Mouse (Mus musculus): Measurements from ENCODE around the gene Socs2. TPM values are rescaled to one million over a fixed set of nuclear protein-coding genes. Genes with fewer than 3 reads are reported as not detected.

The Socs2 gene
- total and polyA plus RNA-seq, 3 experiments = 87.7 to 202 (median 136) TPM

DNA sequence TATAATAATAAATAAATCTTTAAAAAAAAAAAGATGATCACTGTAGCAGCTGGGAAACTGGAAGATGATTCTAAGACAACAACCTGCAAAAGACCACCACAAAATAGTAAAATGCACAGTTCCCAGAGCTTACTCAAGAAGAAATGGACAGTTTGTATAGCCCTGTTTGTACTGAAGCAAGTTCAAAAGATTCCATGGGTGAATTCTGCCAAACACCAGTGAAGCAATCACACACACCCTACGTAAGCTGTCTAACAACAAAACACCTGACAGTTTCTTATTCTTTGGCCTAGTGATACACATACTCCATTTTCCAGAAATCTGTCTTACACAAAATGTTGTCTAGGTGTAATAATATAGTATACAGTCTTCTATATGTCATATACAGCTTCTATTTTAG is 12.1 kb upstream of the Socs2 start:
- TF ChIP-seq POLR2AphosphoS5 (IDR thresholded peaks at IDR 0.05; ENCODE audit: insufficient replicate concordance, low read depth, low read length) (no peak), GATA1 (IDR thresholded peaks at IDR 0.05; ENCODE audit: borderline replicate concordance, low read length) (no peak), GATA2 (IDR thresholded peaks at IDR 0.05; ENCODE audit: borderline replicate concordance, low read depth, low read length) (no peak), TAL1 (conservative IDR thresholded peaks at IDR 0.05; ENCODE audit: low read depth, low read length) (no peak), CTCF (IDR thresholded peaks at IDR 0.05; ENCODE audit: low read depth, low read length) (no peak)
- Histone ChIP-seq H3K36me3 (replicated peaks) (no peaks in the 10 kb centered on the region), H3K9me3 (replicated peaks) (no peaks in the 10 kb centered on the region), H3K27me3 (ENCODE audit: insufficient read depth, low read length) (peaks cover 36% of the 10 kb centered on the region), H3K4me1 (ENCODE audit: insufficient read depth, low read depth, low read length) (peaks cover 7% of the 10 kb centered on the region; the same call in 1 of the 2 replicates), H3K4me3 (ENCODE audit: low read depth, low read length) (no peak overlapping the region)
- no peak for ATAC-seq (ENCODE audit: extremely low read depth, insufficient number of reproducible peaks, low FRiP score, poor library complexity, severe bottlenecking)
- no peak for DNase-seq (ENCODE audit: low spot score)

DNA sequence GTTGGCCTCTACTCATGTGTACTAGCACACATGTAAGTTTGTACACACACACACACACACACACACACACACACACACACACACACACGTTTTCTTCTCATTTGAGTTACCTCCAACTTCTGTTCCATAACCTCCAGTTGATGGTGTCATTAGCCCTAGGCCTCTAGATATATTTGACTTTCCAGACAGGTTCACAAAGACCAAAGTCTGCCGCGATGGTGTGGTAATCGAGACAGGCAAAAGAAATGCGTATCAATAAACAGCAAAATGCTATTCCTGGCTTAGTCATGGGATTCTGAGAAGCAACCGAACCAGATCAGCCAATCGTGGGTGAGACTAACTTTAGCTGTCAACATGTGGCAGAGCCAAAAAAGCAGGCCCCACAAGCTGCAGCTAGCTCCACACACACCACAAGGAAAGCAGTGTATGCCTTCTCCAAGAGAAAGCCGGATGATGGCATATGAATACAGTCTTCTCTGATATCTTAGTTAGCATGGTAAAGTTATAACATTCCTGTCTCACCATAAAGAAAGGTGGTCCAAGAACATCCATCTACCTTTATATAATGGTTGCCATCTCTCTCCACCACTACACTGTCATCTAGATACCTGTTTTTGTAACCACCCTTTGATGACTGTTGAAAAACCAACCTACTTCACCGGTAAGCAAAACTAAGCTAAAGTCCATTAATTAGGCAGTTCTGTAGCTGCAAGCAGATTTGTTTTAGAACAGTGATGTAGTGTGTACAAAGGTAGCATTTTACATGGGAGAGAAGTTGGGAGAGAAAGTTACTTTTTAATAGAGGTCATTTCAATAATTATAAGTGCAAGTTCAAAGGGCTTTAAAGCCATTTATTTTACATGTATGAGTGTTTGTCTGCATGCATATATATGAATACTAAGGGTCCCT is 9.5 kb upstream of the Socs2 start:
- TF ChIP-seq GATA1 (IDR thresholded peaks at IDR 0.05; ENCODE audit: borderline replicate concordance, low read length) = no peak
- TF ChIP-seq POLR2AphosphoS5 (IDR thresholded peaks at IDR 0.05; ENCODE audit: insufficient replicate concordance, low read depth, low read length) = no peak
- no peak for TF ChIP-seq GATA2 (IDR thresholded peaks at IDR 0.05; ENCODE audit: borderline replicate concordance, low read depth, low read length)
- TF ChIP-seq TAL1 (conservative IDR thresholded peaks at IDR 0.05; ENCODE audit: low read depth, low read length) = no peak
- DNase-seq (ENCODE audit: low spot score) (no peak), ATAC-seq (ENCODE audit: extremely low read depth, insufficient number of reproducible peaks, low FRiP score, poor library complexity, severe bottlenecking) (no peak)
- no peaks in the 10 kb centered on the region for H3K36me3 ChIP-seq (replicated peaks)
- no peaks in the 10 kb centered on the region for H3K9me3 ChIP-seq (replicated peaks)
- peaks cover 7% of the 10 kb centered on the region; the same call in 1 of the 2 replicates for H3K4me1 ChIP-seq (ENCODE audit: insufficient read depth, low read depth, low read length)
- no peak overlapping the region for H3K4me3 ChIP-seq (ENCODE audit: low read depth, low read length)
- peaks cover 29% of the 10 kb centered on the region for H3K27me3 ChIP-seq (ENCODE audit: insufficient read depth, low read length)

DNA sequence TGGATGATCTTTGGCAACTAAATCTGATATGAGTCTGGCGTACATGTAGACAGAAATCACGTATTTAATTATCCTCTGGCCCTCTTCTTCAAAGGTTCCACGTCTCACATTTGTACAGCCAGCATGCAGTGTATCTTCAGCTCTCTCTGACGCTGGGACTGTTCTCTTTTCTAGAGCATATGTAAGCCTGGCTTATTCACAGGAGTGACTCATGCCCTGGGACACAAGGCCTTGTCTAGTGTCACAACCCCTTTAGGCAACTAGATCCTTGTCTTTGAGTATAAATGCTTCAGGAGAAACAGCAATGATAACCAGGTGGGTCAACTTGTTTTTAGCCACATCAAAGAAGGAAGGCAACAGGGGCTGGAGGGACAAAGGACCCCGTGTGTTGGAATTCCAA is 5.7 kb upstream of the Socs2 start:
- peaks cover 20% of the 10 kb centered on the region for H3K4me1 ChIP-seq (ENCODE audit: insufficient read depth, low read depth, low read length)
- no peaks in the 10 kb centered on the region for H3K36me3 ChIP-seq (replicated peaks)
- peaks cover 19% of the 10 kb centered on the region for H3K27me3 ChIP-seq (ENCODE audit: insufficient read depth, low read length)
- ATAC-seq (ENCODE audit: extremely low read depth, insufficient number of reproducible peaks, low FRiP score, poor library complexity, severe bottlenecking) (no peak), DNase-seq (ENCODE audit: low spot score) (no peak)
- H3K9me3 ChIP-seq (replicated peaks) = no peaks in the 10 kb centered on the region
- TF ChIP-seq CTCF (IDR thresholded peaks at IDR 0.05; ENCODE audit: low read depth, low read length) (no peak), GATA2 (IDR thresholded peaks at IDR 0.05; ENCODE audit: borderline replicate concordance, low read depth, low read length) (no peak), GATA1 (IDR thresholded peaks at IDR 0.05; ENCODE audit: borderline replicate concordance, low read length) (no peak), TAL1 (conservative IDR thresholded peaks at IDR 0.05; ENCODE audit: low read depth, low read length) (no peak), POLR2AphosphoS5 (IDR thresholded peaks at IDR 0.05; ENCODE audit: insufficient replicate concordance, low read depth, low read length) (no peak)
- H3K4me3 ChIP-seq (ENCODE audit: low read depth, low read length) = no peak overlapping the region

DNA sequence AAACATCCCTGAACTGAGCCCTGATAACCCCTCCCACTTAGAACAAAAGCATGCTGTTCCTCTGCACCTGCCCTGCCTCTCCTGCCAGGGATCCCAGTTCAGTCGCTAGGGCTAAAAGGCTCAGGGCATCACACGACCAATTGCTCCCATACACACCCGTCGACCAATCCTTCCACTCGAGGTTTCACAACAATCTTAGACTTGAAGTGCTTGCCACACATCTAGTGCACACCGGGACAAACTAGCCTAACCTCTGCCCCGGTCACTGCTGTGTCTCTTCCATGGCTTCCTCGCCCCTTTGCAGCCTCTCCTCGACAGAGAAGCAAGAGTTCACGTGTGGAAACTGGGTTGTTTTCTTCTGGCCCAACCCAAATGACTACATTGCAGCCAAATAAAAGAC is 3.3 kb upstream of the Socs2 start:
- H3K4me3 ChIP-seq (ENCODE audit: low read depth, low read length) = no peak overlapping the region
- H3K4me1 ChIP-seq (ENCODE audit: insufficient read depth, low read depth, low read length) = peaks cover 25% of the 10 kb centered on the region
- no peaks in the 10 kb centered on the region for H3K9me3 ChIP-seq (replicated peaks)
- DNase-seq (ENCODE audit: low spot score) = no peak
- no peak for TF ChIP-seq GATA2 (IDR thresholded peaks at IDR 0.05; ENCODE audit: borderline replicate concordance, low read depth, low read length)
- no peak for TF ChIP-seq POLR2AphosphoS5 (IDR thresholded peaks at IDR 0.05; ENCODE audit: insufficient replicate concordance, low read depth, low read length)
- TF ChIP-seq CTCF (IDR thresholded peaks at IDR 0.05; ENCODE audit: low read depth, low read length) = no peak
- TF ChIP-seq GATA1 (IDR thresholded peaks at IDR 0.05; ENCODE audit: borderline replicate concordance, low read length) = no peak
- no peak for TF ChIP-seq TAL1 (conservative IDR thresholded peaks at IDR 0.05; ENCODE audit: low read depth, low read length)
- H3K36me3 ChIP-seq (replicated peaks) = no peaks in the 10 kb centered on the region
- peaks cover 16% of the 10 kb centered on the region for H3K27me3 ChIP-seq (ENCODE audit: insufficient read depth, low read length)
- no peak for ATAC-seq (ENCODE audit: extremely low read depth, insufficient number of reproducible peaks, low FRiP score, poor library complexity, severe bottlenecking)

DNA sequence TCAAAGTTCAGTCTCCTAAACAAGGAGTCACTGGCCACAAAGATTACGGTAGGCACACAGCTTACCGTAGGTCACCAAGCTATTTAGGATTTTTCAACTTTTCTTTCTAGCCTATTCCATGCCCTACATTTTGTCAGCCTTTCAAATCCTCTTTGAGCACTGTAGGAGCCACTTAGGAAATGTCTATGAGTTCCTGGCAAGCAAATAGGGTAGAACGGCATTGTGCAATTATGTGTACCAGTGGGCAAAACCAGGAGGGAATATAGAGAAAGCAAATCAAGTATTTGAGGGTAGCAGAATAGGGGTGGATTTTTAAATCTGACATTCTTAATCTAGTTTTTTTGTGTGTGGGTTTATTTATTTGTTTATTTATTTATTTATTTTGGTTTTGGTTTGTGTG is 2.7 kb upstream of the Socs2 start:
- H3K4me3 ChIP-seq (ENCODE audit: low read depth, low read length) = no peak overlapping the region

DNA sequence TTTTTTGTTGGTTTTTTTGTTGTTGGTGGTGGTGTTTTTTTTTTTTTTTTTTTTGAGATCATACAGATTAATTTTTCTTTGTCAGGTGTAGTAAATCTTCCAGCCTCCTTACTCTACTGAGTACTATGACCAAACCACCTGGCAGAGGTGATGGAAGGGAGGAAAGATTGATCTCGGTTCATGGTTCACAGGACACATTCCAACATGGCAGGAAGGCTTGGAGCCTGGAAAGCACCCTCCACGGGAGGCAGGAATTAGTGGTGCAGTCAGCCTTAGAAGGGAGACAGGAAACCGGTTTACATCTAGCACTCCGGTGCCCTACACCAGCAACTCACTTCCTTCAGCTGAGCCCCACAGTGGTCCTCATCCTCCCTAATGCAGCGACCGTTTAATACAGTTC is 1.7 kb upstream of the Socs2 start:
- Histone ChIP-seq H3K4me3 (ENCODE audit: low read depth, low read length) (no peak overlapping the region), H3K36me3 (replicated peaks) (peaks cover 6% of the 10 kb centered on the region), H3K27me3 (ENCODE audit: insufficient read depth, low read length) (peaks cover 16% of the 10 kb centered on the region), H3K4me1 (ENCODE audit: insufficient read depth, low read depth, low read length) (peaks cover 32% of the 10 kb centered on the region), H3K9me3 (replicated peaks) (no peaks in the 10 kb centered on the region)
- DNase-seq (ENCODE audit: low spot score) (no peak), ATAC-seq (ENCODE audit: extremely low read depth, insufficient number of reproducible peaks, low FRiP score, poor library complexity, severe bottlenecking) (no peak)
- TF ChIP-seq GATA2 (IDR thresholded peaks at IDR 0.05; ENCODE audit: borderline replicate concordance, low read depth, low read length) = no peak
- TF ChIP-seq GATA1 (IDR thresholded peaks at IDR 0.05; ENCODE audit: borderline replicate concordance, low read length) = no peak
- no peak for TF ChIP-seq CTCF (IDR thresholded peaks at IDR 0.05; ENCODE audit: low read depth, low read length)
- TF ChIP-seq POLR2AphosphoS5 (IDR thresholded peaks at IDR 0.05; ENCODE audit: insufficient replicate concordance, low read depth, low read length) = no peak

More for the DNA sequence above, 2.7 kb upstream of the Socs2 start:
- no peaks in the 10 kb centered on the region for H3K9me3 ChIP-seq (replicated peaks)
- H3K4me1 ChIP-seq (ENCODE audit: insufficient read depth, low read depth, low read length) = peaks cover 26% of the 10 kb centered on the region
- DNase-seq (ENCODE audit: low spot score) (no peak), ATAC-seq (ENCODE audit: extremely low read depth, insufficient number of reproducible peaks, low FRiP score, poor library complexity, severe bottlenecking) (no peak)
- TF ChIP-seq GATA2 (IDR thresholded peaks at IDR 0.05; ENCODE audit: borderline replicate concordance, low read depth, low read length) = no peak
- no peak for TF ChIP-seq POLR2AphosphoS5 (IDR thresholded peaks at IDR 0.05; ENCODE audit: insufficient replicate concordance, low read depth, low read length)
- TF ChIP-seq GATA1 (IDR thresholded peaks at IDR 0.05; ENCODE audit: borderline replicate concordance, low read length) = no peak
- no peak for TF ChIP-seq CTCF (IDR thresholded peaks at IDR 0.05; ENCODE audit: low read depth, low read length)
- TF ChIP-seq TAL1 (conservative IDR thresholded peaks at IDR 0.05; ENCODE audit: low read depth, low read length) = no peak
- peaks cover 16% of the 10 kb centered on the region for H3K27me3 ChIP-seq (ENCODE audit: insufficient read depth, low read length)
- no peaks in the 10 kb centered on the region for H3K36me3 ChIP-seq (replicated peaks)

All from G1E (cell line).